Mouse (Mus musculus) kidney, embryonic 14.5 days (tissue): Measurements from ENCODE around the gene Guca2a. TPM values are rescaled to one million over a fixed set of nuclear protein-coding genes. Genes with fewer than 3 reads are reported as not detected.

ENCODE experiments used
- ATAC-seq: fragments of 200-750 bp; cut with Nextera tagmentation; 2 replicates; pipeline ENCODE4 v1.8.0; 2017; ENCODE audit warnings: moderate number of reproducible peaks, mild to moderate bottlenecking, moderate TSS enrichment, moderate library complexity; ENCODE audit not compliant: low FRiP score, low TSS enrichment
- H3K27ac ChIP-seq: fragments of 300-500 bp; sonication (generic); 2 replicates; pipeline ENCODE4 v1.5.1; 2014; ENCODE audit warnings: low read depth, mild to moderate bottlenecking, low read length, moderate library complexity, mixed read lengths
- H3K27me3 ChIP-seq: fragments of 300-500 bp; sonication (generic); 2 replicates; pipeline ENCODE4 v1.6.1; 2014; ENCODE audit warnings: mild to moderate bottlenecking, low read length; ENCODE audit not compliant: control insufficient read depth, insufficient read depth
- H3K36me3 ChIP-seq: fragments of 300-500 bp; sonication (generic); 2 replicates; pipeline ENCODE4 v1.6.1; 2014; ENCODE audit warnings: low read length, mixed read lengths; ENCODE audit not compliant: control insufficient read depth, insufficient read depth
- H3K4me1 ChIP-seq: fragments of 300-500 bp; sonication (generic); 2 replicates; pipeline ENCODE4 v1.6.1; 2014; ENCODE audit warnings: low read length, mixed read lengths; ENCODE audit not compliant: control insufficient read depth, insufficient read depth
- H3K4me2 ChIP-seq: fragments of 300-500 bp; sonication (generic); replicated peaks from 2 replicates; pipeline ENCODE4 v1.6.1; 2014; ENCODE audit warnings: low read depth, mild to moderate bottlenecking, low read length
- H3K4me3 ChIP-seq: fragments of 300-500 bp; sonication (generic); 2 replicates; pipeline ENCODE4 v1.5.1; 2014; ENCODE audit warnings: mild to moderate bottlenecking, low read length
- H3K9ac ChIP-seq: fragments of 300-500 bp; sonication (generic); 2 replicates; pipeline ENCODE4 v1.6.1; 2014; ENCODE audit warnings: low read depth, mild to moderate bottlenecking, low read length, moderate library complexity
- H3K9me3 ChIP-seq: fragments of 300-500 bp; sonication (generic); 2 replicates; pipeline ENCODE4 v1.6.1; 2016; ENCODE audit warnings: low read length; ENCODE audit not compliant: control insufficient read depth
- WGBS: fragments of 180-500 bp; shearing (Covaris S2); extraction: QIAGEN DNeasy Blood & Tissue Kit; methylation state at CpG from one replicate; pipeline ENCODE4 v1.1.7; 2014; 5-methylcytosine and 5-hydroxymethylcytosine counted together
- polyA plus RNA-seq: library from polyadenylated mRNA; unstranded; fragments of >200 nt; fragmentation: Nextera tagmentation; extraction: Ambion mirVana; gene quantifications from 2 replicates; pipeline ENCODE4 v1.2.1, GENCODE M21; 2014

Guca2a gene
- polyA plus RNA-seq, 1 experiment from 2014 or later, result 4.1 TPM

DNA sequence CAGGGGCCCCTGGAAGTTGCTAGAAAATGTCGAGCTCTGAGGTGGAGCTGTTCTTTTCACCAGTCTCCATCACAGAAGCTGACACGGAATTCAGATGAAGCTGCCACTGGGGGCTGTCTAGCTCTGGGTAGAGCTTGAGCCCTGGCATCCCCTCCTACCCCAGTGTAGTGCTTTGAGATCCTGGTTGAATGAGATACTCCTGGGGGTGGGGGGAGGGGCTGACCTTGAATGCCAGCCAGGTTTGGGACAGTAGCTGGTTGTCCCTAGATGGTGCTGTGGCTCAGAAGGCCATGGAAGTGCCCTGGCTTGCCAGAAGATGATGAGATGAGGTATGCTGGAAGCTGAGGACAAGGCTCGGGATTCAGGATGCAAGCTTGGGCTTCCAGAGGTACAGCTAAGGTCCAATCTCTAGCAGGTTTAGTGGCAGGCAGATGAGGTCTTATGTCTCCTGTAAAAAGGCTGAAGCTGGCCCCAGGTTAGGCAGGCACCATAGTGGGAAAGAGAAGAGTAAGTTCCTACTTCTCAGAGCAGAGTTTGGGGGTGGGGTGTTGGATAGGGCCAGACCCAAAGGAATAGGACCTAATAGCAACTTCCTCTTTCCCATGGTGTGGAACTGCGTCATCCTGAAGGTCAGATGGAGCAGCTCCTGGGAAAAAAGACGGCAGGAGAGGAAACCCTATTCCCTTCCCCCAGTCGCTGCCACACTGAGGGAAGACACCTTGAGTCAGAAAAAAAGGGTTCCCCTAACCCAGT, 2.4 kb upstream of the Guca2a start:
- H3K4me3 ChIP-seq, result no peak overlapping the region
- H3K36me3 ChIP-seq, result peaks cover 7% of the 10 kb centered on the region
- no peak overlapping the region for H3K9ac ChIP-seq
- no peaks in the 10 kb centered on the region for H3K9me3 ChIP-seq
- no peaks in the 10 kb centered on the region for H3K27me3 ChIP-seq
- H3K27ac ChIP-seq, result no peak overlapping the region
- H3K4me2 ChIP-seq, result no peak overlapping the region
- WGBS, result 56% methylated on average over 6 of the region's 6 CpGs
- H3K4me1 ChIP-seq, result peaks cover 6% of the 10 kb centered on the region
- no peak for ATAC-seq

DNA sequence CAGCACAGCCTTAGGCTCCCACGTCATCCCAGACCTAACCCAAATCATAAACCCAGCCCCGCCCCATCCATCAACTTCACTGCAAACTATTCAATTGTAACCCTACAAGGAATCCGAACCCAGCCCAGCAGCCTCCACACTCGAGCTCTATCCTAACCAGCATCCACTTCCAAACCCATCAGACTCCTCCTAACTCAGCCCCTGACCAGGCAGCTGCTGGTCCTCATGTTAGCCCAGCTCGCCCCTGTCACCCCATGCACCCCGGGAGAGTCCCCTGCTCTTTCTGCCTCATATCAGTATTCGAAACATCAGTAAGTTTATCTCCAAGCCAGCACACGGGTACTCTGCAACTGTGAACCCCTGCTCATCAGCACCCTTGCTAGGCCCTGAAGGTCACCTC, 1.8 kb upstream of the Guca2a start:
- Histone ChIP-seq H3K36me3 (0 out of 2 replicates have a peak, but pooled peaks cover 3% of the 10 kb centered on the region), H3K4me3 (no peak overlapping the region), H3K4me1 (peaks cover 6% of the 10 kb centered on the region), H3K4me2 (no peak overlapping the region), H3K27ac (no peak overlapping the region), H3K9ac (no peak overlapping the region), H3K27me3 (no peaks in the 10 kb centered on the region), H3K9me3 (no peaks in the 10 kb centered on the region)
- 64% methylated on average over 8 of the region's 8 CpGs for WGBS
- no peak for ATAC-seq

DNA sequence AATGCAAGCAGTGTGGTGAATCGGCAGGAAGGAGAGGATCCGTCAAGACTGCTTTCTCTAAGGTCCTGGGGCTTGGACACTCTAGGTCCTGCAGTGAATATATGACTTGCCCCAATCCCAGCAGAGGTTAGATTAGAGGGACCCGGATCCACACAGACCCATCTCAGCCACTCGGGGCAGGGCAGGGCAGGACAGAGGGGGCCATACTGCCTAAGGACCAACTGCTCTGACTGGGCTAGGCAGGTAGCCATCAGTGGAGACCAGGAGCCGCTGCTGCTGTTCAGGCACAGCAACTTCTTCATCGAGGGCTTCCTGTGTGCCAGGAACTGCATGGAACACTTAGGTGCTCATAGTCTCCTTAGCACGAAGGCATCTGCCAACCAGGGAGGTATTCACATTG, 773 bp upstream of the Guca2a start:
- WGBS, result 76% methylated on average over 7 of the region's 7 CpGs
- Histone ChIP-seq H3K9me3 (no peaks in the 10 kb centered on the region), H3K9ac (no peak overlapping the region), H3K4me3 (no peak overlapping the region), H3K4me1 (peaks cover under 1% of the 10 kb centered on the region; the same call in 1 of the 2 replicates), H3K27ac (no peak overlapping the region), H3K4me2 (no peak overlapping the region), H3K27me3 (no peaks in the 10 kb centered on the region), H3K36me3 (0 out of 2 replicates have a peak, but pooled peaks cover 3% of the 10 kb centered on the region)
- ATAC-seq, result no peak

DNA sequence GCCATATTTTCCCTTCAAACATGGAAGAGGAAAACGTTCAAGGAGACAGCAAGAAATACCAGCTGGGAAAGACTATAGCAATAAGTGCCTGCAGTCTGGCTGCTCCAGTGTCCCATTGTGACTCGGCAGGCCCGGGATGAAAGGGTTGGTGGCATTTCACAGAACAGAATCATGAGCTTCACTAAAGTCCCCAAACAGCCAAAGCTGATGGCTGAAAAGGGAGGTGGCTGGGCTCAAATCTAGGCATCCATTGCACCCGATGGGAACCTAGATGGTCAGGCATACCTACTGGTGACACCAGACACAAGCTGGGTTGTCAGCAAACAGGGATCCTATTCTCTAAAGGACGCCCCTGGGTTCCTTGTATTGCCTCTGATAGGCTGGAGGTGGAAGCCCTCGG, 442 bp downstream of the Guca2a start:
- Histone ChIP-seq H3K9me3 (no peaks in the 10 kb centered on the region), H3K27me3 (no peaks in the 10 kb centered on the region), H3K9ac (no peak overlapping the region), H3K4me3 (no peak overlapping the region), H3K4me2 (no peak overlapping the region), H3K4me1 (no peaks in the 10 kb centered on the region), H3K36me3 (0 out of 2 replicates have a peak, but pooled peaks cover under 1% of the 10 kb centered on the region), H3K27ac (no peak overlapping the region)
- 83% methylated on average over 6 of the region's 6 CpGs for WGBS
- ATAC-seq, result no peak

DNA sequence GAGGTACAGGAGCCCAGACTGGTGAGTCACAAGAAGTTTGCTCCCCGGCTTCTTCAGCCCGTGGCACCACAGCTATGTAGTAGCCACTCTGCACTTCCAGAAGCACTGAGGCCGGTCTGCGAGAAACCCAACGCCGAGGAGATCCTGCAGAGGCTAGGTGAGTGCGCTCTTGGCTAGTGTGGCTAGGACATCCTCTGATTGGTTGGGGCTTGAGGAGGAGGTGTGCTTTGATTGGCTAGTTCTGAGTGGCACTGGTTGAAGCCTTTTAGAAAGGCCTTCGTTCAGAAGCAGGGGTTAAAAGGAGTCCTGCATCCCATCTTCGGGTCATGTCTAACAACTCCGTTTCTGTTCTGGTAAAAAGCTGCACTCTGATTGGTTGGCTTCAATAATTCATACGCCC, 1.2 kb downstream of the Guca2a start:
- H3K9ac ChIP-seq, result no peak overlapping the region
- H3K4me1 ChIP-seq, result no peaks in the 10 kb centered on the region
- H3K4me2 ChIP-seq, result no peak overlapping the region
- 54% methylated on average over 11 of the region's 11 CpGs for WGBS
- no peak overlapping the region for H3K4me3 ChIP-seq
- H3K27me3 ChIP-seq, result no peaks in the 10 kb centered on the region
- H3K9me3 ChIP-seq, result no peaks in the 10 kb centered on the region
- no peak for ATAC-seq
- H3K36me3 ChIP-seq, result no peaks in the 10 kb centered on the region
- H3K27ac ChIP-seq, result no peak overlapping the region

DNA sequence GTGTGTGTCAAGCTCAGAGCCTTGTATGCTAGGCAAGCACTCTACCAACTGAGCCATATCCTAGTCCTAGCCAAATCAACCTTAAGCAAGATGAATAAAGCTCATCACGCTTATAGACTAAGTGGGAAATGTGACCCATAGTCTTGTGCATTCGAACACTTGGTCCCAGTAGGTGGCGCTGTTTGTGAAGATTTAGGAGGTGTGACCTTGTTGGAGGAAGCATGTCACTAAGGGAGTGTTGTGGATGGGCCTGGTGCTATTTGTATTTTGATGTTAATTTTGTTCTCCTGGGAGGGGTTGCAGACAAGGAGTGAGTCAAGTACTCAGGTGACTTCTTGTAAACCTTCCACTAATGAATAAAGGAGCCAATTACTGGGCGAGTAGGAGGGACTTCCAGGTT, 5.2 kb downstream of the Guca2a start:
- H3K36me3 ChIP-seq, result no peaks in the 10 kb centered on the region
- no peak for ATAC-seq
- H3K9ac ChIP-seq, result no peak overlapping the region
- H3K27ac ChIP-seq, result no peak overlapping the region
- WGBS, result 87% methylated on average over 4 of the region's 4 CpGs
- no peak overlapping the region for H3K4me3 ChIP-seq
- H3K4me2 ChIP-seq, result no peak overlapping the region
- H3K9me3 ChIP-seq, result no peaks in the 10 kb centered on the region
- no peaks in the 10 kb centered on the region for H3K4me1 ChIP-seq
- no peaks in the 10 kb centered on the region for H3K27me3 ChIP-seq

DNA sequence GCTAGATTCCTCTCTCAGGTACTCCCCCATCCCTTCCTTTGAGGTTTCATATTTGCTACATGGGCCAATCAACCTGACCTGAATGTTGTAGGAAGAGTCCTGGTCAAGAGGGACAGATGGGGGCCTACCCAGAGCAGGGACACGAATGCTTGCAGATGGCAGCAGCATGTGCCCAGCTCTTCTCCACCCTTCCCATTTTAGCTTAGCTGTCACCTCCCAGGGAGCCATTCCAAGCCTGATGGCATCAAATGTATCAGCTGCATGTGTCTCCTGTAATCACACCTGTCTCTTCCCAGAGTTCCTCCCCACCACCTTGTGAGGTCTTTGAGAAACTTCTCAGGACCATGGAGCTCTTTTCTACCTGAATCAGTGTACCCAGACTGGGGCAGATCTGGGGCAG, 19.5 kb downstream of the Guca2a start:
- Histone ChIP-seq H3K36me3 (no peaks in the 10 kb centered on the region), H3K27me3 (no peaks in the 10 kb centered on the region), H3K4me3 (no peak overlapping the region), H3K27ac (no peak overlapping the region), H3K4me1 (no peaks in the 10 kb centered on the region), H3K9me3 (peaks cover 3% of the 10 kb centered on the region; the same call in 1 of the 2 replicates), H3K4me2 (no peak overlapping the region), H3K9ac (no peak overlapping the region)
- WGBS, result 74% methylated on average over 1 of the region's 1 CpGs
- no peak for ATAC-seq

DNA sequence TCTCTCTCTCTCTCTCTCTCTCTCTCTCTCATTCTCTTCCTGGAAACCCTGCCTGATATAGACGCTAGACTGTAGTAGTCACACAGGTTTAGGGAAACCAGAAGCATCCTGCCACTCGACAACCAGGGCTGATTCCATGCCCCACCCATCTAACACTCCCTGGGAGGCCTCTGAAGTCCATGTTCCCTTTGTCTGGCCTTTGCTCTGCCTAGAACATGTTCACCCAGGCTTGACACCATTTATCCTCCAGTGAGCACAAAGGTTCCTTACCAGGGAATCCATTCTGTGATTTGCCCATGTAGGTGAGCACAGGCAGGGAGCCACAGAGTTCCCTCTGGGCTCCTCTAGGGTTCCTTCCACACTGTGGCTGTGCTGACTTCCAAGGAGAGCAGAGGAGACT, 20.7 kb downstream of the Guca2a start:
- H3K9ac ChIP-seq, result no peak overlapping the region
- H3K36me3 ChIP-seq, result no peaks in the 10 kb centered on the region
- H3K4me2 ChIP-seq, result no peak overlapping the region
- no peaks in the 10 kb centered on the region for H3K27me3 ChIP-seq
- 17% methylated on average over 1 of the region's 2 CpGs for WGBS
- no peak overlapping the region for H3K27ac ChIP-seq
- H3K9me3 ChIP-seq, result peaks cover 3% of the 10 kb centered on the region; the same call in 1 of the 2 replicates
- no peak for ATAC-seq
- H3K4me3 ChIP-seq, result no peak overlapping the region
- H3K4me1 ChIP-seq, result no peaks in the 10 kb centered on the region

DNA sequence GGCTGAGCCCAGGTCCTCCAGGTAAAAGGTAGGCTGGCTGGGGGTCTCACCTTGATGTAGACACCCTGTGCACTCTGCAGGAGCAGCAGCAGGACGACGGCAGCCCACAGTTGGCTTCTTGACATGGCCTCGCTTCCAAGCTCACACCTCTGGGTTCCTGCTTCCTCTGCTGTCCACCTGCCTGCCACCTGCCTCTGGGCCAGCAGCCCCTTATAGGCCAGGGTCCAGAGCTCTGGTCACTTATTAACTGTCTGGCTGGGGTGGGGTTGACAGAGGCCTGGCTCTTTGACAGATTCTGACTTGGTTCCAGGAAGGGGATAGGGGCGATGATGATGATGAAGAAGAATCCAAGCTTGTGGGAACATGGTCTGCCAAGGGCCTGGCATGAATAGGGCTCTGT, 21.2 kb downstream of the Guca2a start, which contains the start of gene Guca2b:
Gene Guca2b, minus strand, starts transcription at position 224 of the 400 bp plus-strand sequence.
- no peak for ATAC-seq
- Histone ChIP-seq H3K9ac (no peak within 1 kb of the TSS), H3K27me3 (no peaks in the 10 kb centered on the region), H3K9me3 (no peaks in the 10 kb centered on the region), H3K4me2 (no peak within 1 kb of the TSS), H3K27ac (no peak within 1 kb of the TSS), H3K4me3 (no peak within 1 kb of the TSS), H3K36me3 (no peaks in the 10 kb centered on the region), H3K4me1 (no peaks in the 10 kb centered on the region)
- 73% methylated on average over 4 of the region's 4 CpGs for WGBS
